In genomic region chr13:99900965-99901364, GRCm38 (mm10) we compare ENCODE assay signal across 9 mouse cellular contexts. TPM values are rescaled to one million over a fixed set of nuclear protein-coding genes. Genes with fewer than 3 reads are reported as not detected.
DNase-seq lines count a peak whose midpoint lies in the region; ATAC-seq and TF ChIP-seq lines count a peak whose summit lies in the region.
"Had no signal": no experiment of that assay in that cellular context is flagged by ENCODE, and none has a peak within 500 bp of the region (broad histone marks: within the 10 kb centered on the region; RNA-seq: fewer than 3 reads in every experiment).

TSS of gene Cartpt (minus strand) at chr13:99901091.

- H3K9me3 ChIP-seq in kidney, embryonic 16.5 days (ENCODE audit: low read length) = no peaks in the 10 kb centered on the region
- no peaks in the 10 kb centered on the region for H3K9me3 ChIP-seq in embryonic facial prominence, embryonic 15.5 days (replicated peaks)
- no peaks in the 10 kb centered on the region for H3K9me3 ChIP-seq in intestine, embryonic 14.5 days (ENCODE audit: control insufficient read depth, low read length)
- no peaks in the 10 kb centered on the region for H3K9me3 ChIP-seq in midbrain, postnatal 0 days (ENCODE audit: low read length)
- H3K9me3 ChIP-seq: liver, embryonic 15.5 days had no signal

- H3K4me2 ChIP-seq in kidney, embryonic 16.5 days (replicated peaks; ENCODE audit: low read depth, low read length) = peak within 1 kb of the TSS; percentile 45
- peak within 1 kb of the TSS; percentile 32 for H3K4me2 ChIP-seq in embryonic facial prominence, embryonic 15.5 days (replicated peaks)
- H3K4me2 ChIP-seq in intestine, embryonic 14.5 days (ENCODE audit: low read length) = peak within 1 kb of the TSS; percentile 22
- H3K4me2 ChIP-seq in midbrain, postnatal 0 days (ENCODE audit: low read depth, low read length, poor library complexity, severe bottlenecking) = peak within 1 kb of the TSS; percentile 65
- H3K4me2 ChIP-seq: liver, embryonic 15.5 days had no signal

- H3K9ac ChIP-seq in kidney, embryonic 16.5 days (replicated peaks; ENCODE audit: low read length) = no peak within 1 kb of the TSS
- no peak within 1 kb of the TSS for H3K9ac ChIP-seq in embryonic facial prominence, embryonic 15.5 days
- H3K9ac ChIP-seq in intestine, embryonic 14.5 days (ENCODE audit: low read length) = no peak within 1 kb of the TSS
- peak within 1 kb of the TSS; percentile 46; the same call in 1 of the 2 replicates for H3K9ac ChIP-seq in midbrain, postnatal 0 days (replicated peaks; ENCODE audit: low read length, poor library complexity, severe bottlenecking)
- H3K9ac ChIP-seq: liver, embryonic 15.5 days had no signal

- peak within 1 kb of the TSS; percentile 26 for H3K4me3 ChIP-seq in kidney, embryonic 16.5 days (ENCODE audit: low read length)
- H3K4me3 ChIP-seq in embryonic facial prominence, embryonic 15.5 days (replicated peaks) = peak within 1 kb of the TSS; percentile 21
- H3K4me3 ChIP-seq in intestine, embryonic 14.5 days (ENCODE audit: low read depth, low read length) = no peak within 1 kb of the TSS
- peak within 1 kb of the TSS; percentile 38 for H3K4me3 ChIP-seq in midbrain, postnatal 0 days (ENCODE audit: low read depth, low read length)
- H3K4me3 ChIP-seq: liver, embryonic 15.5 days had no signal

- ATAC-seq in kidney, embryonic 16.5 days (ENCODE audit: low FRiP score, low TSS enrichment) = no peak
- no peak for ATAC-seq in embryonic facial prominence, embryonic 15.5 days (ENCODE audit: insufficient number of reproducible peaks, low FRiP score, low TSS enrichment, low read depth)
- ATAC-seq in intestine, embryonic 14.5 days (replicated peaks; ENCODE audit: low FRiP score, low TSS enrichment, low read depth) = no peak
- ATAC-seq in midbrain, postnatal 0 days (ENCODE audit: low FRiP score) = no peak
- no peak for ATAC-seq in cerebellum, adult (ENCODE audit: insufficient number of reproducible peaks, low FRiP score, low TSS enrichment)
- no peak for ATAC-seq in megakaryocyte, adult 5-6 weeks (ENCODE audit: poor library complexity, severe bottlenecking)

- no peak for TF ChIP-seq CTCF in midbrain, postnatal 0 days (IDR thresholded peaks at IDR 0.05)

- no peaks in the 10 kb centered on the region for H3K36me3 ChIP-seq in kidney, embryonic 16.5 days (ENCODE audit: insufficient read depth, low read length)
- no peaks in the 10 kb centered on the region for H3K36me3 ChIP-seq in embryonic facial prominence, embryonic 15.5 days
- H3K36me3 ChIP-seq in intestine, embryonic 14.5 days (ENCODE audit: control insufficient read depth, insufficient read depth, low read length) = no peaks in the 10 kb centered on the region
- H3K36me3 ChIP-seq in midbrain, postnatal 0 days (ENCODE audit: insufficient read depth, low read length) = no peaks in the 10 kb centered on the region
- H3K36me3 ChIP-seq: liver, embryonic 15.5 days had no signal

- DNase-seq in kidney, adult 11 months = no peak
- DNase-seq in intestine, embryonic 14.5 days (ENCODE audit: low spot score) = no peak
- no peak for DNase-seq in midbrain, postnatal 0 days (ENCODE audit: low spot score)
- no peak for DNase-seq in natural killer cell, adult 2 months (ENCODE audit: low spot score in 2 of 2)

- H3K4me1 ChIP-seq in kidney, embryonic 16.5 days (ENCODE audit: insufficient read depth, low read length) = peaks cover 11% of the 10 kb centered on the region; the same call in 1 of the 2 replicates
- H3K4me1 ChIP-seq in embryonic facial prominence, embryonic 15.5 days = peaks cover 13% of the 10 kb centered on the region
- H3K4me1 ChIP-seq in intestine, embryonic 14.5 days (replicated peaks; ENCODE audit: control insufficient read depth, insufficient read depth, low read length) = no peaks in the 10 kb centered on the region
- H3K4me1 ChIP-seq in midbrain, postnatal 0 days (ENCODE audit: insufficient read depth, low read length) = no peaks in the 10 kb centered on the region
- H3K4me1 ChIP-seq: liver, embryonic 15.5 days had no signal

- 49% methylated on average over 9 of the region's 9 CpGs for WGBS in kidney, embryonic 16.5 days
- 43% methylated on average over 9 of the region's 9 CpGs for WGBS in embryonic facial prominence, embryonic 15.5 days
- WGBS in intestine, embryonic 14.5 days = 49% methylated on average over 9 of the region's 9 CpGs
- 44% methylated on average over 9 of the region's 9 CpGs for whole genome bisulfite sequencing in midbrain, postnatal 0 days

- no peak within 1 kb of the TSS for H3K27ac ChIP-seq in kidney, embryonic 16.5 days (ENCODE audit: low read length)
- H3K27ac ChIP-seq in embryonic facial prominence, embryonic 15.5 days (replicated peaks) = no peak within 1 kb of the TSS
- H3K27ac ChIP-seq in intestine, embryonic 14.5 days (ENCODE audit: low read depth) = no peak within 1 kb of the TSS
- no peak within 1 kb of the TSS for H3K27ac ChIP-seq in midbrain, postnatal 0 days (ENCODE audit: low read depth, low read length)
- H3K27ac ChIP-seq: liver, embryonic 15.5 days had no signal

- H3K27me3 ChIP-seq in kidney, embryonic 16.5 days (ENCODE audit: insufficient read depth, low read length) = peaks cover 41% of the 10 kb centered on the region
- H3K27me3 ChIP-seq in embryonic facial prominence, embryonic 15.5 days = peaks cover 45% of the 10 kb centered on the region
- H3K27me3 ChIP-seq in intestine, embryonic 14.5 days (replicated peaks; ENCODE audit: control insufficient read depth, insufficient read depth, low read length) = peaks cover 37% of the 10 kb centered on the region
- peaks cover 23% of the 10 kb centered on the region for H3K27me3 ChIP-seq in midbrain, postnatal 0 days (ENCODE audit: insufficient read depth, low read length)

RNA-seq across cellular contexts. Expression of gene Cartpt, which starts in this region (rescaled TPM):
- polyA plus RNA-seq in kidney, embryonic 16.5 days (2015; fragmentation: Nextera tagmentation; extraction: Ambion mirVana) = 0.92 and 1.6 TPM in 2 replicates
- 2.8 and 5.3 TPM in 2 replicates for polyA plus RNA-seq in embryonic facial prominence, embryonic 15.5 days (2015; fragmentation: Nextera tagmentation; extraction: Ambion mirVana)
- 42.3 and 51.3 TPM in 2 replicates for polyA plus RNA-seq in intestine, embryonic 14.5 days (2014; fragmentation: Nextera tagmentation; extraction: Ambion mirVana)
- total RNA-seq in midbrain, postnatal 0 days (2014; rRNA removed) = 9.2 and 16.1 TPM in 2 replicates
- polyA plus RNA-seq in midbrain, postnatal 0 days (2015; fragmentation: Nextera tagmentation; extraction: Ambion mirVana) = 24.8 and 28.4 TPM in 2 replicates
- not detected in 2 replicates for total RNA-seq in megakaryocyte, adult 5-6 weeks (2015)
- not detected in 2 replicates for total RNA-seq in megakaryocyte, adult 5-6 weeks (2017)

Comparison
In these comparisons a context has a peak if more than half of its experiments do, and no peak if none do; other contexts are left out.
1. RNA of gene Cartpt (total RNA-seq): 9.2 to 16.1 TPM in midbrain, postnatal 0 days; not detected in megakaryocyte, adult 5-6 weeks; every median in the first group is over 10 times any median in the second.
2. Peak in every context shown above with its lines, with median percentiles within 50 percentile points of each other: H3K4me2 ChIP-seq.